Mouse (Mus musculus) heart, postnatal 0 days (tissue): ENCODE data around the gene Thg1l. TPM values are rescaled to one million over a fixed set of nuclear protein-coding genes. Genes with fewer than 3 reads are reported as not detected.
A peak's percentile ranks its signal among the peaks of the same experiment; 100 is the strongest.

Experiments
- ATAC-seq: fragments of 200-750 bp; cut with Nextera tagmentation; 2 replicates; pipeline ENCODE4 v1.8.0; 2017; ENCODE audit warnings: low read depth, moderate number of reproducible peaks, moderate library complexity; ENCODE audit not compliant: insufficient read depth
- DNase-seq: peaks from one replicate; pipeline ENCODE4 v3.0.0-alpha.2; 2016; ENCODE audit warnings: low spot score
- H3K27ac ChIP-seq: fragments of 300-500 bp; sonication (generic); 2 replicates; pipeline ENCODE4 v1.5.1; 2014; ENCODE audit warnings: low read depth, mild to moderate bottlenecking
- H3K27me3 ChIP-seq: fragments of 300-500 bp; sonication (generic); 2 replicates; pipeline ENCODE4 v1.6.1; 2014; ENCODE audit warnings: low read length, mixed read lengths; ENCODE audit not compliant: control insufficient read depth, insufficient read depth
- H3K36me3 ChIP-seq: fragments of 300-500 bp; sonication (generic); replicated peaks from 2 replicates; pipeline ENCODE4 v1.6.1; 2014; ENCODE audit warnings: low read length, mixed read lengths; ENCODE audit not compliant: control insufficient read depth, insufficient read depth
- H3K4me1 ChIP-seq: fragments of 300-500 bp; sonication (generic); 2 replicates; pipeline ENCODE4 v1.6.1; 2014; ENCODE audit warnings: antibody characterized with exemption; ENCODE audit not compliant: control insufficient read depth, insufficient read depth
- H3K4me2 ChIP-seq: fragments of 300-500 bp; sonication (generic); 2 replicates; pipeline ENCODE4 v1.6.1; 2014; ENCODE audit warnings: low read depth, mild to moderate bottlenecking, low read length, moderate library complexity
- H3K4me3 ChIP-seq: fragments of 300-500 bp; sonication (generic); 2 replicates; pipeline ENCODE4 v1.5.1; 2014; ENCODE audit warnings: low read depth, low read length
- H3K9ac ChIP-seq: fragments of 300-500 bp; sonication (generic); replicated peaks from 2 replicates; pipeline ENCODE4 v1.6.1; 2014; ENCODE audit warnings: low read depth, low read length, mixed read lengths
- H3K9me3 ChIP-seq: fragments of 300-500 bp; sonication (generic); replicated peaks from 2 replicates; pipeline ENCODE4 v1.6.1; 2016; ENCODE audit warnings: low read length; ENCODE audit not compliant: control insufficient read depth
- CTCF ChIP-seq: IDR thresholded peaks from 2 replicates; pipeline ENCODE4 v1.5.1; 2016; ENCODE audit warnings: antibody characterized with exemption, control low read depth, low read depth
- EP300 ChIP-seq: IDR thresholded peaks from 2 replicates; pipeline ENCODE4 v1.6.1; 2016; ENCODE audit warnings: antibody characterized with exemption, low read depth
- WGBS: fragments of 180-500 bp; shearing (Covaris S2); extraction: QIAGEN DNeasy Blood & Tissue Kit; methylation state at CpG from one replicate; pipeline ENCODE4 v1.1.7; 2014; 5-methylcytosine and 5-hydroxymethylcytosine counted together
- polyA plus RNA-seq: library from polyadenylated mRNA; unstranded; fragments of >200 nt; fragmentation: Nextera tagmentation; extraction: Ambion mirVana; gene quantifications from 2 replicates; pipeline ENCODE4 v1.2.1, GENCODE M21; 2015
- total RNA-seq: library from RNA; depleted of rRNA; stranded (reverse); fragments of >200 nt; gene quantifications from 2 replicates; pipeline ENCODE4 v1.2.3, GENCODE M21; 2014; ENCODE audit warnings: low replicate concordance

Thg1l gene
- total and polyA plus RNA-seq, 2 experiments from 2014 or later, result 5.8 to 12.8 TPM

DNA sequence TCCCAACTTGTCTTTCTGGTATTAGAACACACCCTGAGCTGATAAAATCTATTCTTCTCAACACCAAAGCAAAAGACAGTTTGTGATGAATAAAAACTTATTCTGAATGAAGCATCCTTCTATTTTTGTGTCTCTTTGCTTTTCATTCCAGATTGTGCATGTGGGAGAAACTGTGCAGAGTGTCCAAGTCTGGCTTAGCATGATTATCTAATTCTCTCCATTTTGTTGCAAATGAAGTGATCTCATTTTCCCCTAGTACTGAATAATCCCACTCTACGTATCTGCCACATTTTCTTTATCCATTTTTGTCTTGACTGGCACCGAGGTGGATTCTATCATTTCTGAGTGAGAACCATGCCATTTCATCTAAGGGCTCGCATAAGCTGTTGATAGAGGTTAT lies 20.8 kb upstream of the Thg1l start:
- no peak for DNase-seq
- H3K4me3 ChIP-seq, result no peak overlapping the region
- 74% methylated on average over 3 of the region's 3 CpGs for WGBS
- H3K27me3 ChIP-seq, result no peaks in the 10 kb centered on the region
- TF ChIP-seq CTCF, result no peak
- no peak for TF ChIP-seq EP300
- no peaks in the 10 kb centered on the region for H3K4me1 ChIP-seq
- no peak overlapping the region for H3K9ac ChIP-seq
- ATAC-seq, result no peak
- peaks cover 3% of the 10 kb centered on the region; the same call in 1 of the 2 replicates for H3K9me3 ChIP-seq
- H3K27ac ChIP-seq, result no peak overlapping the region
- no peaks in the 10 kb centered on the region for H3K36me3 ChIP-seq
- no peak overlapping the region for H3K4me2 ChIP-seq

DNA sequence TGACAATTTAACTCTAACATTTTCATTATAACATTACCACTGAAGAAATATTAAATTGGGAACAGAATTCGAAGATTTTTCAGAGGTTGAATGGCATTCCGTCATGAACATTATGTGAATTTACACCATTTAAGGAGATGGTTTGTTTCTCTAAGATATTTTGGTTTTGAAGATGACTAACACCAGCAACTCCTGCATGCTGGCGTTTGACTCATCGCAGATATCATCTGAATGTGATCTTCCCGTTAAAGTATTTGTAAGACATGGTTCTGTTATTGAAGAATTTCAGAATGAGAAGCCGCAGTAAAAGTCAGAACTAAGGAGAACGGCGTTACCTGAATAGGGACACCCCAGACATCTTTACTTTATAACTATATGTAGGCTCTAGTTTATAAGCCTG lies 19.2 kb upstream of the Thg1l start:
- TF ChIP-seq EP300 (no peak), CTCF (no peak)
- Histone ChIP-seq H3K36me3 (no peaks in the 10 kb centered on the region), H3K9ac (no peak overlapping the region), H3K27me3 (no peaks in the 10 kb centered on the region), H3K4me3 (no peak overlapping the region), H3K9me3 (no peaks in the 10 kb centered on the region), H3K27ac (no peak overlapping the region), H3K4me1 (no peaks in the 10 kb centered on the region), H3K4me2 (no peak overlapping the region)
- ATAC-seq, result no peak
- no peak for DNase-seq
- WGBS, result 83% methylated on average over 8 of the region's 8 CpGs

DNA sequence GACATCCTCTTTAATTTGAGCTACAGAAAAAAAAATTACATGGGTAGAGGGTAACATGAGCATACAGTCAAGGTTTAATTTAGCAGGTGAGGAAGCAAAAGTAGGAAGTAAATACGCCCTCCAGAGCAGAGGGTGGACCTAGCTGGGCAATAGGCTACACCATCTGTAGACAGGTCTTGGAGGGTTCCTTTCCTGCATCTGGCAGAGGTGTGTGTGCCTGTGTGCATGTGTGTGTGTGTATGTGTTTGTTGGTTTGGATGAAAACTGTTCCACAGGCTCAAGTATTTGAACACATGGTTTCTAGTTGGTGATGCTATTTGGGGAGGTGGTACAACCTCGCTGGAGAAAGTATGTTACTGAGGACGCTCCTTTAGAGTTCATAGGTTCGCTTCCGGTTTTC lies 18.3 kb upstream of the Thg1l start:
- Histone ChIP-seq H3K4me1 (no peaks in the 10 kb centered on the region), H3K27me3 (no peaks in the 10 kb centered on the region), H3K9ac (no peak overlapping the region), H3K27ac (no peak overlapping the region), H3K9me3 (no peaks in the 10 kb centered on the region), H3K4me3 (no peak overlapping the region), H3K36me3 (no peaks in the 10 kb centered on the region), H3K4me2 (no peak overlapping the region)
- whole genome bisulfite sequencing, result 66% methylated on average over 5 of the region's 5 CpGs
- DNase-seq (no peak), ATAC-seq (no peak)
- no peak for TF ChIP-seq CTCF
- TF ChIP-seq EP300, result no peak

DNA sequence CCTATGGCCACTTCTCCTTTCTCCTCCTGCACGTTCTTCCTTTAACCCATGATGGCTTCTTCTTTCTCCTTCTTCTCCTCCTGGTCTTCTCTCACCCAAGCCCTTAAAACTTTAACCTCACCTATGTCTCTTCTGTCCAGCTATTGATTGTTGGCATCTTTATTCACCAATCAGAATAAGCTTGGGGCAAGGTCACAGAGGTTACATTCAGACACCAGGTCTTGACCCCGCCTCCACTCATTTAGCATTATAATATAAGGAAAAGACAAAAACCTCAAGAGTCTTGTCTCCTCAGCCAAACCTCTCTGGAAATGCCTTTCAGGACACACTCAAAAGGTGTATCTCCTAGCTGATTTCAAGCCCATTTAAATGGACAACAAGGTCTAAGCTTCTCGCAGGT lies 13.2 kb upstream of the Thg1l start:
- ATAC-seq, result no peak
- Histone ChIP-seq H3K9me3 (no peaks in the 10 kb centered on the region), H3K27me3 (no peaks in the 10 kb centered on the region), H3K27ac (no peak overlapping the region), H3K4me3 (no peak overlapping the region), H3K9ac (no peak overlapping the region), H3K4me2 (no peak overlapping the region), H3K4me1 (no peaks in the 10 kb centered on the region), H3K36me3 (no peaks in the 10 kb centered on the region)
- TF ChIP-seq CTCF (no peak), EP300 (no peak)
- 79% methylated on average over 3 of the region's 3 CpGs for WGBS
- no peak for DNase-seq

DNA sequence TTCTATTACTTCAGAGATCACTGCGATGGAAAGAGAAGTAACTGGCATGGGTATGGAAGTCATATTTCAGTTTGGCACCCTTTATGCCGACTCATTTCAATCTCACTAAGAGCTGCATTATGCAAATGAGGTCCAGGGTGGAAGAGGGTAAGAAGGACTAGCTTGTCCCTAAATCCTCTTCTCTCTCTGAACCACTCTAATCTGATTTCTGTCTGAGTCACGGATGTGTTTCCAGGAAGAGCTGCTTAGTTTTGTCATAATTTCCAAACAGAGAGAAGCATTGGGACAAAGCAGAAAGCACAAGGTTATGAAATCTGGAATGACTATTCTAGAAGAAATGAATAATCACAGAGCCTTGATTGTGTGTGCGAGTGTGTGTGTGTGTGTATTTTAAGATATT lies 11.6 kb upstream of the Thg1l start:
- H3K27me3 ChIP-seq, result no peaks in the 10 kb centered on the region
- no peaks in the 10 kb centered on the region for H3K9me3 ChIP-seq
- H3K9ac ChIP-seq, result no peak overlapping the region
- no peaks in the 10 kb centered on the region for H3K4me1 ChIP-seq
- no peak overlapping the region for H3K4me2 ChIP-seq
- no peaks in the 10 kb centered on the region for H3K36me3 ChIP-seq
- TF ChIP-seq CTCF (no peak), EP300 (no peak)
- H3K27ac ChIP-seq, result no peak overlapping the region
- ATAC-seq, result no peak
- DNase-seq, result no peak
- no peak overlapping the region for H3K4me3 ChIP-seq
- 61% methylated on average over 4 of the region's 4 CpGs for WGBS

DNA sequence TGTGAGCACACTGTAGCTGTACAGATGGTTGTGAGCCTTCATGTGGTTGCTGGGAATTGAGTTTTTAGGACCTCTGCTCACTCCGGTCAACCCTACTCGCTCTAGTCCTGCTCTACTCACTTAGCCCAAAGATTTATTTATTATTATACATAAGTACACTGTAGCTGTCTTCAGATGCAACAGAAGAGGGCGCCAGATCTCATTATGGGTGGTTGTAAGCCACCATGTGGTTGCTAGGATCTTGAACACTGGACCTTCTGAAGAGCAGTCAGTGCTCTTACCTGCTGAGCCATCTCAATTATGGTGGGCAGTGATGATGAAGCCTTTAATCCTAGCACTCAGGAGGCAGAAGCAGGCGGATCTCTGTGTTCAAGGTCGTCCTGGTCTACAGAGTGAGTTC lies 4.7 kb upstream of the Thg1l start:
- Histone ChIP-seq H3K9ac (no peak overlapping the region), H3K9me3 (no peaks in the 10 kb centered on the region), H3K4me3 (no peak overlapping the region), H3K4me1 (no peaks in the 10 kb centered on the region), H3K27ac (no peak overlapping the region), H3K27me3 (no peaks in the 10 kb centered on the region), H3K4me2 (no peak overlapping the region), H3K36me3 (no peaks in the 10 kb centered on the region)
- TF ChIP-seq CTCF, result 0 out of 2 replicates have a peak, but pooled peaks have one; percentile 13
- TF ChIP-seq EP300, result no peak
- ATAC-seq, result no peak
- DNase-seq, result no peak
- WGBS, result 84% methylated on average over 5 of the region's 5 CpGs
